Mouse (Mus musculus) left cerebral cortex, adult 8-10 months (tissue): ENCODE data around the gene Sim2. TPM values are rescaled to one million over a fixed set of nuclear protein-coding genes. Genes with fewer than 3 reads are reported as not detected.

Experiments used
- DNase-seq, 2 experiments: peaks; one replicate each; pipeline ENCODE4 v3.0.0; 2022; ENCODE audit warnings: low spot score in 2 of 2
- total RNA-seq, 4 experiments: library from RNA; stranded (reverse); gene quantifications; 2 replicates each; pipeline ENCODE4 v1.2.4; 2022

Gene Sim2
- total RNA-seq = under 1 TPM in 2 of 4 experiments, not detected in 2; 0.09 to 0.25 TPM

DNA sequence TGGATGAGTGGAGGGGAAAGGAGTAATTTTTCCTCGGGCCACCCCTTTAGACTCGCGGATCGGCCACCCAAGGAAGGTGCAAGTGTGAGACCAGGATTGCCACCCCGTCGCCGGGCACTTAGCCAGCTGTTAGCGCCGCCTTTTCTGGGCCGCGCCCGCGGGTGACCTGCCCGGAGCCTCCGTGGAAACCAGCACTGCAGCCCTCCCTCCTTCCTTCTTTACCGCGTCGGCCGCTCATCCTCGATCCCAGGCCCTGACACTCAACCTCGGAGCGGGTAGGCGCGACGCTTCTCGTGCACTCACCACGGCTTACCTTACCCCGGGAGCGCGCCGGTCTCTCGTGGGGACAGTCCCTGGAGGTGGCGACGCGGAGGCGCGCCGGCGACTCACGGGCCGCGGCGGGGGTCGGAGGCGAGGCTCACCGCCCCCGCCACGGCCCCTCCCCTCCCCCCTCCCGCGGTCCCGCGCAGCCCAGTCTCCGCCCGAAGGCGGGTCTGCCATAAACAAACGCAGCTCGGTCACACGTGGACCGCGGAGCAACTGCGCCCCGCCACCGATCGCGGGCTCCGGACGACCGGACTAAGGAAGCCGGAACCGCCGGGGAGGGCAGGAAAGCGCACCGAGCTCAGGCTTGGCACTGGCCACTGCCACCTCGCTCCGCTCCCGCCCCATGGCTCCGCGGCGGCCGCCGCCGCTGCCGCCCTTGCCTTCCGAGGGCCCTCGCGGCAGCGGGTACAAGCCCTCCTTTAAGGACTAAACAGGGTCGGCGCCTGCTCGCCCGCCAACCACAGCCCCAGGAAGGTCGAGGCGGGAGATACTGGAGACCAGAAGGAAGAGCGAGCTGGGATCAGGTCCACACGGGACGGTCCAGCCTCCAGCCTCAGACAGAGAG is at the start of gene Sim2:
TSS of gene Sim2 (plus strand) at position 221 of the 892 bp plus-strand sequence.
- no peak for DNase-seq

DNA sequence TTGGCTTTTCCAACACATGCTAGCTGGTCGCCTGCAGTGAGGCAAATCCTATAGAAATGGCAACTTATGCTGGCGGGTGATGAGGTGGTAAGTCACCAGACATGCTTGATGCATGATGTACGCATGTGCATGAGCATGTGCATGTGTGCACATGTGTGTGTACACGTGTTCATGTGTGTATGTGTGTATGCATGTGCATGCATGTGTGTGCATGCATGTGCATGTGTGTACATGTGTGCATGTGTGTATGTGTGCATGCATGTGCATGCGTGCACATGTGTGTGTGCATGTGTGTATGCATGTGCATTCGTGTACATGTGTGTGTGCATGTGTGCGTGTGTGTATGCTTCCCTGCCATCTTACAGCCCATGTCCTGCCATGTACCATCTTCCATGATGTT is 47.5 kb upstream of the Sim2 start:
- DNase-seq = no peak

GRCm38 (mm10) chr16:94038272-94038985 is 46.3 kb upstream of the Sim2 start:
- DNase-seq = peak in 1 of 2 experiments; percentile 4

DNA sequence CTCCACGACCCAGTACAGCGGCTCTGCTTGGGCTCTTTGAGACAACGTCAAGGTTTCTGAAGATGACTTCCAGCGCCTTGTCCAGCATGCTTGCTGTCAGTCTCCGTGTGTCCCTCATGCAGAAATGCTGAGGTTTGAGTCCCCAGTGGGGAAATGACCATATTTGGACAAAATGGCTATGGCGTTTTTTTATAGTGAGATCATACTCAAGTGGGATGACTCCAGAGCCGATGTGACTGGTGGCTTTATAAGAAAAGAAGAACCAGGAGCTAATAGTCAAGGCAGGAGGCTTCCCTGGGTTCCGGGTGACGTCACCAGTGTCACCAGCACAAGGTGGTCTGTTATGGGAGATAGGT is 45.8 kb upstream of the Sim2 start:
- no peak for DNase-seq

GRCm38 (mm10) chr16:94040485-94040884 is 44.2 kb upstream of the Sim2 start:
- DNase-seq = no peak

DNA sequence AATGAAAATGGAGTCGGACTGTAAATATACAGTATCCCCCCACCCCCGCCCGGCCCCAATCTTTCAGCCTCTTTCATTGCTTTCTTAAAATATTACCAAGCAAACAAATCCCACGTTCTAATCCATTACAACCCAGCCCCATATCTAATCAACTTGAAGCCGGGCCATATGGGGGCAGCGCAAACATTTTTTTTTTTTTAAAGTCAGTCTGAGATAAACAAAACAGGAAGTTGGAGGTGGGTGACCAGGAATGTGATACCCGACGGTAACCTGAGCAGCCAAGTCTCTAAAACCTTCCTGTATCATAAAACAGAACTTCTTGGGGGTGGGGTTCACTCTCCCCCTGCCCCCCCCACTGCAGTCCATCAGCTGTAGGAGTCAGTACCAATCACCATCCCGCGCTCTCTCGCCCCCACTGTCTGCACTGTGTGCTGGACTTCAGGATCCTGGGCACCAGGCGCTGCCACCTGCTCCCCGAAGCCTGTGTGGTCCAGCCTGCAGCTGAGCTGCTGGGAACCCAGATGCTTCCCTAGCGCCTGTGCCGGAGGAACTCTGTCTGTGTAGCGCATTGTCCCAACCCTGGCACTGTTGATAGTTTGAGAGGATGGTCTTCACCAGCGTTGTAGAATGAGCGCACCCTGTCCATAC is 43.5 kb upstream of the Sim2 start:
- DNase-seq = no peak

- DNase-seq = no peak
Measured at GRCm38 (mm10) chr16:94043797-94044196, 40.9 kb upstream of the Sim2 start.

DNA sequence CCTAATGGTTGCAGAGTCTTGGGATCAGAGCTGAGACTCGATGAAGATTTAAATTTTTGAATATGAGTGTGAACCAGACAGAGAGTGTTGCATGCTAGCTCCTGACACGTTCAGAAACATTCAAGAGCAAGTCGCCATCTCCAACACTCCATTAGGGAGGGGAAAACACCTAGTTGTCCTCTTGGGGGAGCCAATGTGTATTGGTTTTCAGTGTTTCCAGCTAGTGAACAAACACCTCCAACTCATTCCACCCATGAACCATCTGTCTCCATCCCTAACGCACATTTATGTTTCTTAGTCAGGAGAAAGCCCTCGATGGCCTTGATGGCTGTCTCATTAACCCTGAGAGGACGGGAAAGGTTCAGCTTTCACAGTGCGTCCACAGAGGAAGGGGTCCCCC is 39.7 kb upstream of the Sim2 start:
- DNase-seq = peak in 1 of 2 experiments; percentile 16

DNA sequence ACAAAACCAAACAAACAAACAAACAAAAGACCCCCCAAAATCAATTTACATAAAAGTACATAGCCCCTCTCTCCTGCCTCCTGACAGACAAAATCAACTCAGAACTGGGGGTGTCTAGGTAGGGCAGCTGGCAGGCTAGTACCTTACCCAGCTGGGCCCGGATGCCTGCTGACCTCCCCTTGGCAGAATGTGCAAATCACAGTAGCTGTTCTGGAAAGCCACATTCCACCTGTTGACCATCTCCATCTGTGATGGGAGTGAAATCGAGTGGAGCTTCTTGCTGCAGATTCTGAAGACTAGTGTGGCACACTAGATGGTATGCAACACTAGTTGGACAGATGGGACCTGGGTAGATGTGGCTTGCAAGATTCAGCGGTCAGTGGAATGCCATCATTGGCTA is 34.4 kb upstream of the Sim2 start:
- no peak for DNase-seq

DNA sequence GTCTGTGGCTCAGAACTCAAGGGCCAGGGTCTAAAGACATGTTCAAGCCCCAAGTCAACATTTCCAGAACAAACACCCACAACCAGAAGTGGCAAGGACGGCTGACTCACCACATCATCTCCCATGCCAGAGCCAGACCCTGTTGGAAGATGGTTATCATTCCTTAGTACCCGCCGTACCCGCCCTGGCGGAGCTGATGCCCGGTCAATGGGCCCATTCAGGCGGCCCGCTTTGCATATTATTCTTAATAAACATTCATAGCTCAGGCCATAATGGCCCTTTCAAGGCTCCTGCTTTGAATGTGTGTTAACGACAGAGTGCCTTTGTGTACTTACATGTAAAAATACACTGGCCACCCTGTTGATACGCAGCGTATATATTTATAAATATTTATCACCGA is 29.6 kb upstream of the Sim2 start:
- no peak for DNase-seq

DNA sequence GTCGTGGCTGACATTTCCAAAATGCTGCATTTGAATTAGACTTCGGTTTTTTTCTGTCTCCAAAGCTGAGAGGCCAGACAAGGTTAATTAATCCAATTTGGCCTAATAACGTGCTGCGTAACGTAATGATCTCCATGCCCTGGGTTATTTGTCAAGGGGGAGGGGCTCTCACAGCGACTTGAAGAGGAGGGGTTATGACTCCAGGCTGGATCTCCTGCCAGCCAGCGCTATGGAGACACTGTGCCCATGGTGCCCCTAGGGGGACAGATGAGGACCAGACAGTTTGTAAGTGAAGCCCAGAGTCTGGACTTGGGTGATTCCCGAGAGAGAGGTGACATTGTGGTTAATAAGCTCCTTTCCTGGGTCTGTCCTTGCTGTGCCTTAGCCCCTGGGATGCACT is 29.2 kb upstream of the Sim2 start:
- DNase-seq = no peak

DNA sequence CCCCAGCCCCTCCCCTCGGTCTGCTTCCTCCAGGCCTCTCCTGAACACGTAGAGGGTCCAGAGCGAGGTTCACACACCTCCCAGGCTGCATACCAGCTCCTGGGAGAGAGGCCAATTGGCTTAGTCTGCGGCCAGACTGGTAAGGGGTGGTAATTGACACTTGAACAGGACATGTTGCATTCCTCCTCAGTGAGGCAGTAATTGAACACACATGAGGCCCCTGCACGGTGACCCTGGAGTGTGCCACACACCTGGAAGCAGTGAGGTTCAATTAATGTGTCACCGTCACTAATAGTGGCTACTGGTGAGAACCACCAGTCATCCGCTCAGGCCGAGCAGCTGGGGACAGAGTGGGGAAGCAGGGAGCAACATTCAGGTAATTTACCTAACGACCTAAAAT is 24.9 kb upstream of the Sim2 start:
- no peak for DNase-seq

GRCm38 (mm10) chr16:94064211-94064610 is 20.5 kb upstream of the Sim2 start:
- DNase-seq = no peak

DNA sequence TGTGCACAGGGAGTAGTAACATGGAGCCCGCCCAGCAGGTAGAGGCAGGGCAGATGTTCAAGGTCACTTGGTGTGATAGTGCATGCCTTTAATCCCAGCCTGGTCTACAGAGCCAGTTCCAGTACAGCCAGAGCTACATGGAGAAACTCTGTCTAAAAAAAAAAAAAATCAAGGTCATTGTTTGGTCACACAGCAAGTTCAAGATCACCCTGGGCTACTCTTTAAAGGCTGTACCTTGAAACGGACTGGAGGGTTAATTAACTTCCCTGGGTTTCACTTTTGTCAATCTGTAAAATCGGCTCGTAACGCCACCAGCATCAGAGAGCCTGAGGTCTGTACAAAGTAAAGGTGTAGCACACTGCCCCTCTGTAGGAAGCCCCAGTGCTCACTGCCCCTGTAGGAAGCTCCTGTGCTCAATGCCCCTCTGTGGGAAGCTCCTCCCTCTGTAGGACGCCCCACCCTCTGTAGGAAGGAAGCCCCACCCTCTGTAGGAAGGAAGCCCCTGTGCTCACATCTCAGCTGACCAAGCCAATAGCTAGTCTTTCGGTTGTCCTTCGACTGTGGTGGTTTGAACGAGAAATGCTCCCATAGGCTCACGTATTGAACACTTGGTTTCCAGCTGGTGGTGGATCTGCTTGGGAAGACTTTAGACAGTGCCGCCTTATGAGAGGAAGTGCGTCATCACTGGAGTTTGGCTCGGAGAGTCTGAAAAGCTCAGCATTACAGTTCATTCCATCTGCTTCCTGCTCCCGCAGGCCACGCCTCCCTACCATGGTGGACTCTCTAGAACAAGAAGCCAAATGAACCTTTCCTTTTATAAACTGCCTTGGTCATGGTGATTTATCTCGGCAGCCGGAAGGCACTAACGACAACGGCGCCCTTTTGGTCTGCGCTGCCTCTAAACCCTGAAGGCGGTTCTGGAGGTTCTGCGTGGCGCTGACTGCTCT is 18.7 kb upstream of the Sim2 start:
- DNase-seq = no peak

GRCm38 (mm10) chr16:94066771-94067170 is 18.0 kb upstream of the Sim2 start:
- DNase-seq = no peak

- DNase-seq = no peak
Measured at GRCm38 (mm10) chr16:94067280-94067679, 17.5 kb upstream of the Sim2 start.

- no peak for DNase-seq
Measured at GRCm38 (mm10) chr16:94069061-94069460, 15.7 kb upstream of the Sim2 start.

- DNase-seq = no peak
Measured at GRCm38 (mm10) chr16:94070920-94071319, 13.8 kb upstream of the Sim2 start.

GRCm38 (mm10) chr16:94071468-94071867 is 13.3 kb upstream of the Sim2 start:
- DNase-seq = no peak

GRCm38 (mm10) chr16:94075362-94076027 is 9.2 kb upstream of the Sim2 start:
- no peak for DNase-seq
